Comparison of ENCODE assay signal across 8 mouse cellular contexts in the genomic region with DNA sequence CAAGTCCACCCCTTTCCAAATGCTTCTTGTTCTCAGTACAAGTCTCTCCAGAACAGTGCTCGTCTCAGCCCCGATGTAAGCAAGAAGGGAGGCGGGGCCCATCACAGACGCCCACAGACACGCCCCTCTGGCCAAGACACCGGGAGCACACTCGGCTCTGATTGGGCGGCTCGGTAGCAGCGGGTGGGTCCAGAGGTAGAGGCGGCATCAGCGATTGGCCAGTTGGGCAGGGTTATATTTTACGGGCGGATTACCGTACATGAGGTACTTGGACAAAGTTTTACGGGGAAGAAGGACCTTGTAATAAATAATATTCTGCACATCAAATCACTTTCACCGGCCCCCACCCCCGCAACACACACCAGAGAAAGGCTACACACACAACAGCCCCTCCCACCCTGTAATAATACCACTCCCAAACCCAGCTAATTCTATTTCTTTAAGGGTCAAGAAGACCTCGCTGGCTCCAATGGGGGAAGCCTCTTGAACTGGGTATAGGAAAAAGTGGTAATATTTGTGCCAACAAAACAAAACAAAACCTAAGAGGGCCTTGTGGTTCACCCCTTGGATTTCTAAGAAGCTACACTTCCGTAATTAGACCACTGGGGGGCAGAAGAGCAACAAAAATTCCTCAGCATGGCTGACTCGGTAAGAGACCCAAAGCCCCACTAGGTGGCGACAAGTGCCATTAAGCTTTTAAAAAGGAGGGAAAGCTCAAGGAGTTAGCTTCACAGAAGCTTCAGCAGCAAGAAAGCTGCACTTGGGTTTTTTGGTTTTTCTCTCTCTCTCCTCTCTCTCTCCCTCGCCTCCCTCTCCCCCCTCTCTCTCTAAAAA. TPM values are rescaled to one million over a fixed set of nuclear protein-coding genes. Genes with fewer than 3 reads are reported as not detected.
DNase-seq lines count a peak whose midpoint lies in the region; ATAC-seq lines count a peak whose summit lies in the region.

No protein-coding gene starts in this region.

- ATAC-seq in inflammation-experienced regulatory T-cells, adult 6 months, result peak; percentile 75
- ATAC-seq in megakaryocyte-erythroid progenitor cell, adult 5-6 weeks (replicated peaks; ENCODE audit: low FRiP score, low TSS enrichment, poor library complexity, severe bottlenecking), result peak; percentile 39

- intact Hi-C loops in left cerebral cortex, postnatal 10 days (cut with DNase I), result no loop called here

- DNase-seq in adipocyte (ENCODE audit: low spot score), result peak; percentile 89
- DNase-seq in cerebellum, postnatal 4 days (ENCODE audit: low spot score in 2 of 2), result peak; percentile 72 to 86
- DNase-seq in gastrocnemius, adult 8-10 months (ENCODE audit: low spot score in 2 of 2), result peak; percentile 59 to 72
- DNase-seq in left cerebral cortex, postnatal 10 days (ENCODE audit: extremely low spot score in 1 of 2, low spot score in 2 of 2), result peak; percentile 79 to 88
- peak; percentile 85 to 91 for DNase-seq in right cerebral cortex, postnatal 10 days (ENCODE audit: low spot score in 2 of 2)
- peak; percentile 66 to 86 for DNase-seq in urinary bladder, postnatal 4 days (ENCODE audit: low spot score in 2 of 2)

RNA-seq across cellular contexts. Expression of gene Cdh24, which starts 9.7 kb away (rescaled TPM):
- total RNA-seq in gastrocnemius, adult 8-10 months (2022), result under 1 TPM in 2 of 4 experiments, not detected in 2; 0.08 to 0.12 TPM
- under 1 TPM; 0.12 to 0.42 (median 0.15) TPM for polyA plus RNA-seq in inflammation-experienced regulatory T-cells, adult 6 months (2017; shearing (Covaris generic))
- 10 to 100 TPM; 11.8 to 15.4 TPM for total RNA-seq in left cerebral cortex, postnatal 10 days (2021)
- total RNA-seq in megakaryocyte-erythroid progenitor cell, adult 5-6 weeks (2014; fragmentation: Nextera tagmentation), result 2.3 and 2.5 TPM in 2 replicates
- total RNA-seq in megakaryocyte-erythroid progenitor cell, adult 5-6 weeks (2017), result 0.15 and 1.7 TPM in 2 replicates

RNA-seq across cellular contexts. Expression of gene Gm17606, which starts 10.1 kb away (rescaled TPM):
- not detected for total RNA-seq in gastrocnemius, adult 8-10 months (2022)
- not detected for polyA plus RNA-seq in inflammation-experienced regulatory T-cells, adult 6 months (2017; shearing (Covaris generic))
- not detected for total RNA-seq in left cerebral cortex, postnatal 10 days (2021)
- total RNA-seq in megakaryocyte-erythroid progenitor cell, adult 5-6 weeks (2014; fragmentation: Nextera tagmentation), result not detected in 2 replicates
- total RNA-seq in megakaryocyte-erythroid progenitor cell, adult 5-6 weeks (2017), result not detected in 2 replicates

RNA-seq across cellular contexts. Expression of gene Psmb11, which starts 29.6 kb away (rescaled TPM):
- total RNA-seq in gastrocnemius, adult 8-10 months (2022), result not detected
- polyA plus RNA-seq in inflammation-experienced regulatory T-cells, adult 6 months (2017; shearing (Covaris generic)), result not detected
- not detected for total RNA-seq in left cerebral cortex, postnatal 10 days (2021)
- 0.45 TPM in 1 of 2 replicates, not detected in the other for total RNA-seq in megakaryocyte-erythroid progenitor cell, adult 5-6 weeks (2014; fragmentation: Nextera tagmentation)
- total RNA-seq in megakaryocyte-erythroid progenitor cell, adult 5-6 weeks (2017), result not detected in 2 replicates

RNA-seq across cellular contexts. Expression of gene Psmb5, which starts 33.0 kb away (rescaled TPM):
- 100 to 1,000 TPM; 183 to 192 (median 187) TPM for total RNA-seq in gastrocnemius, adult 8-10 months (2022)
- polyA plus RNA-seq in inflammation-experienced regulatory T-cells, adult 6 months (2017; shearing (Covaris generic)), result 100 to 1,000 TPM; 131 to 214 (median 136) TPM
- total RNA-seq in left cerebral cortex, postnatal 10 days (2021), result 100 to 1,000 TPM; 196 to 203 TPM
- total RNA-seq in megakaryocyte-erythroid progenitor cell, adult 5-6 weeks (2014; fragmentation: Nextera tagmentation), result 221 and 258 TPM in 2 replicates
- total RNA-seq in megakaryocyte-erythroid progenitor cell, adult 5-6 weeks (2017), result 39.5 and 75.5 TPM in 2 replicates

RNA-seq across cellular contexts. Expression of gene 1700123O20Rik, which starts 35.2 kb away (rescaled TPM):
- 1 to 10 TPM; 7.1 to 9.4 (median 8.0) TPM for total RNA-seq in gastrocnemius, adult 8-10 months (2022)
- 10 to 100 TPM; 87.2 to 94.2 (median 92.9) TPM for polyA plus RNA-seq in inflammation-experienced regulatory T-cells, adult 6 months (2017; shearing (Covaris generic))
- total RNA-seq in left cerebral cortex, postnatal 10 days (2021), result 10 to 100 TPM; 23.6 to 25.1 TPM
- total RNA-seq in megakaryocyte-erythroid progenitor cell, adult 5-6 weeks (2014; fragmentation: Nextera tagmentation), result 37.1 and 42.0 TPM in 2 replicates
- 42.4 and 58.4 TPM in 2 replicates for total RNA-seq in megakaryocyte-erythroid progenitor cell, adult 5-6 weeks (2017)

Comparison
In these comparisons a context has a peak if more than half of its experiments do, and no peak if none do; other contexts are left out.
1. Peak in every context shown above with its lines: DNase-seq and ATAC-seq.